Mouse (Mus musculus) heart, adult 2 months (tissue): ENCODE results near the gene Spopl.

Experiments
- CTCF ChIP-seq: fragments of 200-600 bp; IDR thresholded peaks from 2 replicates; pipeline ENCODE4 v1.8.1; 2022; ENCODE audit warnings: antibody characterized with exemption, mild to moderate bottlenecking, moderate library complexity
- EP300 ChIP-seq: fragments of 200-500 bp; IDR thresholded peaks from 2 replicates; pipeline ENCODE4 v1.6.1; 2011; ENCODE audit warnings: low read depth, low read length, control low read depth; ENCODE audit not compliant: insufficient read depth
- POLR2A ChIP-seq: fragments of 200-500 bp; IDR thresholded peaks from 2 replicates; pipeline ENCODE4 v1.6.1; 2011; ENCODE audit warnings: mild to moderate bottlenecking, low read depth, low read length, control low read depth; ENCODE audit not compliant: insufficient read depth

- TF ChIP-seq EP300: no peak
- TF ChIP-seq CTCF: no peak
- TF ChIP-seq POLR2A: no peak
Measured at GRCm38 (mm10) chr2:23551235-23551634, 20.7 kb downstream of the Spopl start.
